Mouse (Mus musculus): Measurements from ENCODE around the gene Gmfb. TPM values are rescaled to one million over a fixed set of nuclear protein-coding genes. Genes with fewer than 3 reads are reported as not detected.

Gmfb gene
- total RNA-seq (2012; rRNA removed): 27.2 and 33.8 TPM in 2 replicates
- total RNA-seq (2014; rRNA removed): 97.6 and 110 TPM in 2 replicates
- 60.4 and 70.1 TPM in 2 replicates for polyA plus RNA-seq (2012; ENCODE audit: insufficient read length, low read depth)

GRCm38 (mm10) chr14:46821873-46822716 lies at the start of gene Gmfb:
Gene Gmfb (minus strand): TSS chr14:46822242.
- DNase-seq (ENCODE audit: extremely low read depth): peak; percentile 90
- H3K27me3 ChIP-seq (replicated peaks): no peaks in the 10 kb centered on the region
- peak within 1 kb of the TSS; percentile 99 for H3K4me2 ChIP-seq (ENCODE audit: insufficient read depth, low read depth, poor library complexity, severe bottlenecking)
- TF ChIP-seq USF2 (conservative IDR thresholded peaks at IDR 0.05; ENCODE audit: low read depth, low read length) (peak; percentile 82), BHLHE40 (IDR thresholded peaks at IDR 0.05; ENCODE audit: low read depth, low read length) (peak; percentile 100), ZNF384 (IDR thresholded peaks at IDR 0.05; ENCODE audit: low read depth, low read length) (no peak), UBTF (IDR thresholded peaks at IDR 0.05; ENCODE audit: low read depth, low read length) (no peak; the same call in 1 of the 2 replicates), JUN (IDR thresholded peaks at IDR 0.05; ENCODE audit: insufficient read depth, low read depth, low read length) (no peak), MXI1 (IDR thresholded peaks at IDR 0.05; ENCODE audit: low read depth, low read length) (peak; percentile 96), POLR2AphosphoS2 (IDR thresholded peaks at IDR 0.05; ENCODE audit: low read depth, low read length) (no peak; the same call in 1 of the 2 replicates), MAFK (IDR thresholded peaks at IDR 0.05; ENCODE audit: insufficient replicate concordance, low read length) (no peak), SMC3 (IDR thresholded peaks at IDR 0.05; ENCODE audit: low read depth, low read length) (no peak), ZMIZ1 (IDR thresholded peaks at IDR 0.05; ENCODE audit: low read depth, low read length) (peak; percentile 83), EP300 (IDR thresholded peaks at IDR 0.05; ENCODE audit: low read length) (no peak; the same call in 1 of the 2 replicates), PAX5 (IDR thresholded peaks at IDR 0.05; ENCODE audit: low read length) (no peak), E2F4 (IDR thresholded peaks at IDR 0.05; ENCODE audit: insufficient replicate concordance, low read depth, low read length) (no peak), TCF12 (IDR thresholded peaks at IDR 0.05; ENCODE audit: low read depth, low read length) (peak; percentile 92), MYC (IDR thresholded peaks at IDR 0.05; ENCODE audit: low read depth, low read length) (peak; percentile 91; the same call in 1 of the 2 replicates), MAZ (IDR thresholded peaks at IDR 0.05; ENCODE audit: low read depth, low read length) (peak; percentile 79), USF1 (IDR thresholded peaks at IDR 0.05; ENCODE audit: low read depth, low read length) (peak; percentile 95), ETS1 (conservative IDR thresholded peaks at IDR 0.05; ENCODE audit: low read depth, low read length) (peak; percentile 66), RAD21 (IDR thresholded peaks at IDR 0.05; ENCODE audit: low read depth, low read length) (no peak; the same call in none of the 2 replicates), MAX (IDR thresholded peaks at IDR 0.05; ENCODE audit: low read length) (peak; percentile 94), NELFE (IDR thresholded peaks at IDR 0.05; ENCODE audit: low read depth, low read length) (peak; percentile 73), RCOR1 (conservative IDR thresholded peaks at IDR 0.05; ENCODE audit: low read depth, low read length) (peak; percentile 89), ZKSCAN1 (IDR thresholded peaks at IDR 0.05; ENCODE audit: borderline replicate concordance, low read depth, low read length) (no peak), MEF2A (IDR thresholded peaks at IDR 0.05; ENCODE audit: borderline replicate concordance, low read depth, low read length) (peak; percentile 80), IRF4 (IDR thresholded peaks at IDR 0.05; ENCODE audit: low read depth, low read length) (peak; percentile 61), KAT2A (IDR thresholded peaks at IDR 0.05; ENCODE audit: insufficient replicate concordance, low read length) (peak; percentile 72; the same call in 1 of the 2 replicates), JUND (conservative IDR thresholded peaks at IDR 0.05; ENCODE audit: low read depth, low read length) (no peak), CHD2 (IDR thresholded peaks at IDR 0.05; ENCODE audit: low read length) (peak; percentile 81), ZC3H11A (IDR thresholded peaks at IDR 0.05; ENCODE audit: low read depth, low read length) (no peak), HCFC1 (IDR thresholded peaks at IDR 0.05; ENCODE audit: low read depth, low read length) (peak; percentile 87), CHD1 (IDR thresholded peaks at IDR 0.05; ENCODE audit: low read depth, low read length) (no peak), GABPA (IDR thresholded peaks at IDR 0.05; ENCODE audit: insufficient replicate concordance, low read depth, low read length) (no peak; the same call in 1 of the 2 replicates), CTCF (conservative IDR thresholded peaks at IDR 0.05 in 1 of 2, IDR thresholded peaks at IDR 0.05 in 1 of 2; ENCODE audit: low read depth in 2 of 2, low read length in 2 of 2) (peak in 1 of 2 experiments; percentile 30; a peak in 1 of 4 replicates), NRF1 (IDR thresholded peaks at IDR 0.05; ENCODE audit: low read depth, low read length) (peak; percentile 54), ELF1 (IDR thresholded peaks at IDR 0.05; ENCODE audit: low read depth, low read length) (peak; percentile 94), POLR2A (IDR thresholded peaks at IDR 0.05; ENCODE audit: low read depth, low read length) (peak; percentile 85), SIN3A (IDR thresholded peaks at IDR 0.05; ENCODE audit: low read length) (peak; percentile 98), TBP (conservative IDR thresholded peaks at IDR 0.05; ENCODE audit: low read depth, low read length) (0 out of 2 replicates have a peak, but pooled peaks have one; percentile 19)
- H3K4me3 ChIP-seq (replicated peaks in 1 of 3; ENCODE audit: low read depth in 2 of 3, low read length in 2 of 3, poor library complexity in 1 of 3): peak within 1 kb of the TSS; percentile 68 to 84 (median 83)
- peak within 1 kb of the TSS; percentile 39 for H3K27ac ChIP-seq (ENCODE audit: insufficient read depth, low read depth)
- peaks cover 24% of the 10 kb centered on the region for H3K79me2 ChIP-seq (replicated peaks; ENCODE audit: control insufficient read depth, extremely low read depth, insufficient read depth, poor library complexity, severe bottlenecking)
- H3K4me1 ChIP-seq (ENCODE audit: control insufficient read depth in 1 of 2, insufficient read depth in 2 of 2): peaks cover 10 to 33% of the 10 kb centered on the region in 2 experiments
- dilution Hi-C loops (cut with MboI; ENCODE audit: extremely low pct_ligation_motif_present, extremely low pct_unique_long_range_greater_than_20kb, low sequenced_read_pairs) (no loop called here), in situ Hi-C loops (cut with MboI; ENCODE audit: low pct_ligation_motif_present, low pct_unique_long_range_greater_than_20kb, low sequenced_read_pairs) (no loop called here)
- no peaks in the 10 kb centered on the region for H3K9me3 ChIP-seq (replicated peaks; ENCODE audit: low read length)
- peak within 1 kb of the TSS; percentile 89 for H3K9ac ChIP-seq (ENCODE audit: insufficient read depth, low read depth)
- peaks cover 2 to 8% of the 10 kb centered on the region in 2 experiments for H3K36me3 ChIP-seq (replicated peaks in 1 of 2; ENCODE audit: control insufficient read depth in 1 of 2, insufficient read depth in 1 of 2, low read length in 1 of 2)

Measured in CH12.LX (cell line).